Mouse (Mus musculus): Measurements from ENCODE around the gene Mief2.

DNA sequence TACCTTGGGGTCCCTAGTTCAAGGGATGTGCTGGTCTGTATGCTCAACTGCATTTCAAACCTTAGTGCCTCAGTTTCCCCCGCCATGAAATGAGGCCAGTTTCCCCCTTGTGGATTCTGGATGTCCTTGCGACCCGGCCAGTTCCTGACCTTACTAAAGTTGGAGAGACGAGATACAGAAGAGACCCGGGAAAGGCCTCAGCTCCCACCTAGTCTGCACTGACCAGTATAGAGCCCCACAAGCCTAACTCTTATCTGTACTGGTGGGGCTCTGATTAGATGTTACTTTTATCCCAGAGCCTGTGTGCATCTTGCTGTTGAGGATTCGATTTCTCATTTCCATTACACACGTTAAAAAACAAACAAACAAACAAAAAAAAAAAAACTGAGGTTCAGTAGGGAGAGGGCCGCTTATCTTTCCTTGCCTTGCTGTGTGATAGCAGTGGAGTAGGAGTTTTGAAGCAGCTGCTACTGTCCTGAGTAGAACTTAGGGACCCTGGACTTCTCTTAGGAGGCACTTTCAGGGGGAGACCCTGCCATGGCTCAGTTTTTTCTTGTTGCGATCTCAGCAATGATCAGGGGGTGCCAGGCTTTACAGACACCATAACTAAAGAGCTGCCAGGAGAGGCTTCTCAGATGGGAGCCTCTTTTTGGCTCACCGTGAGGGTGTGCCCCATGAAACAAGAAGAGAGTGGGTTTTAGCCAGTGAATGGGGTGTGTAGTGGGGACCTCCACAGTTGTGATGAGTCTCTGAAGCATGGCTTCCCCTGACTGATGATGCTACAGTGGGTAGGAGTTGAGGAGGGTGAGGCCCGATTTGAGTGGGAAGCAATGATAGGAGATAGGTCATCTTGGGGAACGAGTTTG, 27.6 kb upstream of the Mief2 start:
- TF ChIP-seq FLI1 (IDR thresholded peaks at IDR 0.05; ENCODE audit: low read length) (no peak), GATA1 (IDR thresholded peaks at IDR 0.05; ENCODE audit: borderline replicate concordance, low read length) (no peak)

All from megakaryocyte, embryonic 14.5 days (primary cell).